Comparison of ENCODE assay signal across 8 mouse cellular contexts in the genomic region with DNA sequence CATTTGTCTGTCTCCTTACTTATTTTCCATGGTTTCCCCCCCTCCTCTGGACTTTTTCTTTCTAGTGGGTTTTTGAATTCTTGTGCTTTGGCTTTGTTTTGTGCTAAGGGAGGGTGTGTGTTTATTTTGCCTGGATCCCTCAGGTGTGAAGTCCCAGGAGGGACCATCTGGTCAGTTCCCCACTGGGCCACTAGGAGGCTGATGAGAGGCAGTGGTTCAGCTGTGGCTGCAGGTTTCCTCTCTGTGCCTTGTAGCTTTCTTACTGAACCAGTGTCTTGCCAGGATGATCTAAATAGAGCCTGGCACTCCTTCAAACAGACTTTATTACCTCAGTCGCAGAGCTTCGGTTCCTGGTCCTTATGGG. TPM values are rescaled to one million over a fixed set of nuclear protein-coding genes. Genes with fewer than 3 reads are reported as not detected.
DNase-seq lines count a peak whose midpoint lies in the region; ATAC-seq and TF ChIP-seq lines count a peak whose summit lies in the region.

No protein-coding gene starts in this region.

- H3K27ac ChIP-seq in gastrocnemius, adult 2 months: no peak overlapping the region; the same call in 1 of the 2 replicates

- peak; percentile 90 for TF ChIP-seq CTCF in gastrocnemius, adult 2 months (IDR thresholded peaks at IDR 0.05)

- ATAC-seq in megakaryocyte progenitor cell, adult 5-6 weeks (replicated peaks; ENCODE audit: poor library complexity): peak; percentile 73

- DNase-seq in ZHBTc4 (ENCODE audit: low read depth, low spot score): peak; percentile 87
- DNase-seq in cerebellum, postnatal 36 days: peak; percentile 78 to 80
- DNase-seq in gastrocnemius, adult 2 months: peak; percentile 79
- peak; percentile 91 for DNase-seq in induced T-regulatory cell, adult 2 months (ENCODE audit: low read depth)
- DNase-seq in left cerebral cortex, postnatal 10 days (ENCODE audit: extremely low spot score in 1 of 2, low spot score in 2 of 2): peak; percentile 45 to 79
- peak; percentile 75 to 82 for DNase-seq in right cerebral cortex, postnatal 10 days (ENCODE audit: low spot score in 2 of 2)
- peak; percentile 60 for DNase-seq in urinary bladder, postnatal 10 days (ENCODE audit: low spot score)

- intact Hi-C loops in gastrocnemius, adult 2 months (cut with DNase I): loop anchor here (2.0 to 5.0 kb wide), 2 partner anchors 72 to 100 kb away; partner anchors contain the start of genes Ap1g1 and Dhodh
- intact Hi-C loops in left cerebral cortex, postnatal 10 days (cut with DNase I): no loop called here

- peak overlapping the region; percentile 96 for H3K4me3 ChIP-seq in gastrocnemius, adult 2 months

RNA-seq across cellular contexts. Expression of gene Zfp821, which starts 1.5 kb away (rescaled TPM):
- total RNA-seq in gastrocnemius, adult 2 months (2021): 1 to 10 TPM; 5.8 to 6.0 TPM
- total RNA-seq in left cerebral cortex, postnatal 10 days (2021): 10 to 100 TPM; 64.8 to 69.0 TPM
- total RNA-seq in megakaryocyte progenitor cell, adult 5-6 weeks (2015): 2.2 and 3.8 TPM in 2 replicates
- total RNA-seq in megakaryocyte progenitor cell, adult 5-6 weeks (2017): 3.8 and 6.4 TPM in 2 replicates

RNA-seq across cellular contexts. Expression of gene Ist1, which starts 13.8 kb away (rescaled TPM):
- total RNA-seq in gastrocnemius, adult 2 months (2021): 10 to 100 TPM; 31.6 to 34.1 TPM
- 10 to 100 TPM; 79.7 to 80.9 TPM for total RNA-seq in left cerebral cortex, postnatal 10 days (2021)
- 66.1 and 80.1 TPM in 2 replicates for total RNA-seq in megakaryocyte progenitor cell, adult 5-6 weeks (2015)
- 74.6 and 86.1 TPM in 2 replicates for total RNA-seq in megakaryocyte progenitor cell, adult 5-6 weeks (2017)

RNA-seq across cellular contexts. Expression of gene Atxn1l, which starts 30.7 kb away (rescaled TPM):
- 10 to 100 TPM; 20.4 to 21.9 TPM for total RNA-seq in gastrocnemius, adult 2 months (2021)
- total RNA-seq in left cerebral cortex, postnatal 10 days (2021): 10 to 100 TPM; 35.0 to 40.3 TPM
- total RNA-seq in megakaryocyte progenitor cell, adult 5-6 weeks (2015): 8.7 and 16.2 TPM in 2 replicates
- 13.7 and 14.7 TPM in 2 replicates for total RNA-seq in megakaryocyte progenitor cell, adult 5-6 weeks (2017)

Comparison
In these comparisons a context has a peak if more than half of its experiments do, and no peak if none do; other contexts are left out.
1. RNA of gene Zfp821, which starts 1.5 kb away (total RNA-seq): 64.8 to 69.0 TPM in left cerebral cortex, postnatal 10 days; 5.8 to 6.0 TPM in gastrocnemius, adult 2 months and 2.2 to 6.4 TPM in megakaryocyte progenitor cell, adult 5-6 weeks; every median in the first group is over 4 times any median in the second.
2. Peak in every context shown above with its lines, with median percentiles within 50 percentile points of each other: DNase-seq.